Mouse (Mus musculus) kidney, postnatal 0 days (tissue): Measurements from ENCODE around the gene Lmna. TPM values are rescaled to one million over a fixed set of nuclear protein-coding genes. Genes with fewer than 3 reads are reported as not detected.

Experiments
- ATAC-seq: fragments of 200-750 bp; cut with Nextera tagmentation; replicated peaks from 2 replicates; pipeline ENCODE4 v1.8.0; 2017; ENCODE audit warnings: low read depth, moderate number of reproducible peaks, moderate TSS enrichment, moderate library complexity; ENCODE audit not compliant: low FRiP score
- DNase-seq: peaks from one replicate; pipeline ENCODE4 v3.0.0-alpha.2; 2016; ENCODE audit warnings: low spot score
- H3K27ac ChIP-seq: fragments of 300-500 bp; sonication (generic); 2 replicates; pipeline ENCODE4 v1.5.1; 2014; ENCODE audit warnings: mild to moderate bottlenecking
- H3K27me3 ChIP-seq: fragments of 300-500 bp; sonication (generic); 2 replicates; pipeline ENCODE4 v1.6.1; 2014; ENCODE audit warnings: low read length, mixed read lengths; ENCODE audit not compliant: insufficient read depth
- H3K36me3 ChIP-seq: fragments of 300-500 bp; sonication (generic); 2 replicates; pipeline ENCODE4 v1.6.1; 2014; ENCODE audit warnings: low read length, mixed read lengths; ENCODE audit not compliant: insufficient read depth
- H3K4me1 ChIP-seq: fragments of 300-500 bp; sonication (generic); replicated peaks from 2 replicates; pipeline ENCODE4 v1.6.1; 2014; ENCODE audit warnings: antibody characterized with exemption, low read length, mixed read lengths; ENCODE audit not compliant: insufficient read depth
- H3K4me2 ChIP-seq: fragments of 300-500 bp; sonication (generic); 2 replicates; pipeline ENCODE4 v1.6.1; 2014; ENCODE audit warnings: mild to moderate bottlenecking, low read length, moderate library complexity, mixed read lengths
- H3K4me3 ChIP-seq: fragments of 300-500 bp; sonication (generic); replicated peaks from 2 replicates; pipeline ENCODE4 v1.5.1; 2014; ENCODE audit warnings: low read depth, low read length
- H3K9ac ChIP-seq: fragments of 300-500 bp; sonication (generic); 2 replicates; pipeline ENCODE4 v1.6.1; 2014; ENCODE audit warnings: low read depth, low read length
- H3K9me3 ChIP-seq: fragments of 300-500 bp; sonication (generic); replicated peaks from 2 replicates; pipeline ENCODE4 v1.6.1; 2016; ENCODE audit warnings: low read length, inconsistent platforms, mixed read lengths
- CTCF ChIP-seq: IDR thresholded peaks from 2 replicates; pipeline ENCODE4 v1.5.1; 2016; ENCODE audit warnings: antibody characterized with exemption, low read depth, mild to moderate bottlenecking, moderate library complexity
- WGBS: fragments of 180-500 bp; shearing (Covaris S2); extraction: QIAGEN DNeasy Blood & Tissue Kit; methylation state at CpG from one replicate; pipeline ENCODE4 v1.1.7; 2014; 5-methylcytosine and 5-hydroxymethylcytosine counted together
- polyA plus RNA-seq: library from polyadenylated mRNA; unstranded; fragments of >200 nt; fragmentation: Nextera tagmentation; extraction: Ambion mirVana; gene quantifications from 2 replicates; pipeline ENCODE4 v1.2.1, GENCODE M21; 2015

The Lmna gene
- polyA plus RNA-seq, 1 experiment from 2014 or later: 99.3 TPM

DNA sequence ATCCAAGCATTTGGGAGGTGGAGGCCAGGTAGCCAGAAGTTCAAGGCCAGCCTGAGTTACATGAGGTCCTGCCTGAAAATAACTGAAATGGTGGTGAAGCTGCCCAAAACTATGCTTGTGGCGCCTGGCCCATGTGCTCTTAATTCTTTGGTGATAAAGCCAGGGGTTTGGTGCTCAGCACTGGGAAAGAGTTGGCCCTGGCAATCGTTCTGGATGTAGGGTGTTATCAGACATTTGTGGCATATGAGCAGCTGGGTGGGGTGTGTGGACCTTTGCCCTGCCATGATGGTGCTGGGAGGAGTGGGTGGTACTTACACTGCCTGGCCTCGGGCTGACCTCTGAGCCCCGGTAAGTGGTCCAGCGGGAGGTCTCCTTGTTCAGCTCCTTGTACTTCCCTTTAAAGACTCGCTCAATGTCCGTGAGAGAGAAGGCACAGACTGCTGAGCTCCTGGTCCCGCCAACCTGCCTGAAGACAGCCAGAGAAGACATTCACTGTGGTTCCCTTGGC, 62.0 kb downstream of the Lmna start:
- no peak overlapping the region for H3K27ac ChIP-seq
- DNase-seq (no peak), ATAC-seq (no peak)
- no peak overlapping the region for H3K4me2 ChIP-seq
- no peaks in the 10 kb centered on the region for H3K4me1 ChIP-seq
- H3K36me3 ChIP-seq: 0 out of 2 replicates have a peak, but pooled peaks cover 7% of the 10 kb centered on the region
- H3K4me3 ChIP-seq: no peak overlapping the region
- no peaks in the 10 kb centered on the region for H3K27me3 ChIP-seq
- 65% methylated on average over 8 of the region's 8 CpGs for WGBS
- TF ChIP-seq CTCF: no peak
- H3K9ac ChIP-seq: no peak overlapping the region
- no peaks in the 10 kb centered on the region for H3K9me3 ChIP-seq

GRCm38 (mm10) chr3:88446471-88447123, 63.2 kb downstream of the Lmna start:
- Histone ChIP-seq H3K4me1 (no peaks in the 10 kb centered on the region), H3K9ac (no peak overlapping the region), H3K4me2 (no peak overlapping the region), H3K4me3 (no peak overlapping the region), H3K9me3 (no peaks in the 10 kb centered on the region), H3K27ac (no peak overlapping the region), H3K27me3 (no peaks in the 10 kb centered on the region), H3K36me3 (0 out of 2 replicates have a peak, but pooled peaks cover 7% of the 10 kb centered on the region)
- ATAC-seq: no peak
- WGBS: 62% methylated on average over 8 of the region's 8 CpGs
- no peak for DNase-seq
- no peak for TF ChIP-seq CTCF

GRCm38 (mm10) chr3:88442888-88443287, 66.9 kb downstream of the Lmna start:
- TF ChIP-seq CTCF: no peak
- DNase-seq (no peak), ATAC-seq (no peak)
- Histone ChIP-seq H3K4me2 (no peak overlapping the region), H3K4me1 (peaks cover 8% of the 10 kb centered on the region), H3K27me3 (no peaks in the 10 kb centered on the region), H3K36me3 (0 out of 2 replicates have a peak, but pooled peaks cover 7% of the 10 kb centered on the region), H3K9ac (no peak overlapping the region), H3K27ac (no peak overlapping the region), H3K9me3 (no peaks in the 10 kb centered on the region), H3K4me3 (no peak overlapping the region)
- WGBS: 68% methylated on average over 7 of the region's 7 CpGs

GRCm38 (mm10) chr3:88442488-88442887, 67.3 kb downstream of the Lmna start:
- H3K4me3 ChIP-seq: no peak overlapping the region
- no peak for DNase-seq
- H3K4me2 ChIP-seq: no peak overlapping the region
- H3K27ac ChIP-seq: no peak overlapping the region
- ATAC-seq: no peak
- H3K9ac ChIP-seq: no peak overlapping the region
- H3K27me3 ChIP-seq: no peaks in the 10 kb centered on the region
- H3K9me3 ChIP-seq: no peaks in the 10 kb centered on the region
- WGBS: 79% methylated on average over 12 of the region's 12 CpGs
- H3K4me1 ChIP-seq: peaks cover 12% of the 10 kb centered on the region
- TF ChIP-seq CTCF: no peak
- 0 out of 2 replicates have a peak, but pooled peaks cover 7% of the 10 kb centered on the region for H3K36me3 ChIP-seq

GRCm38 (mm10) chr3:88440500-88441381, 69.0 kb downstream of the Lmna start:
- Histone ChIP-seq H3K36me3 (0 out of 2 replicates have a peak, but pooled peaks cover 4% of the 10 kb centered on the region), H3K27ac (0 out of 2 replicates have a peak overlapping the region, but pooled peaks have one; percentile 15), H3K27me3 (no peaks in the 10 kb centered on the region), H3K4me3 (no peak overlapping the region), H3K9me3 (no peaks in the 10 kb centered on the region), H3K4me2 (peak overlapping the region; percentile 38), H3K9ac (no peak overlapping the region), H3K4me1 (peaks cover 19% of the 10 kb centered on the region)
- DNase-seq (peak; percentile 78), ATAC-seq (no peak)
- 16% methylated on average over 27 of the region's 27 CpGs for WGBS
- TF ChIP-seq CTCF: peak; percentile 72

GRCm38 (mm10) chr3:88439582-88439981, 70.2 kb downstream of the Lmna start:
- WGBS: 52% methylated on average over 4 of the region's 4 CpGs
- peaks cover 19% of the 10 kb centered on the region for H3K4me1 ChIP-seq
- H3K27ac ChIP-seq: no peak overlapping the region
- no peak for TF ChIP-seq CTCF
- no peaks in the 10 kb centered on the region for H3K36me3 ChIP-seq
- ATAC-seq (no peak), DNase-seq (no peak)
- H3K9me3 ChIP-seq: no peaks in the 10 kb centered on the region
- H3K27me3 ChIP-seq: no peaks in the 10 kb centered on the region
- no peak overlapping the region for H3K4me2 ChIP-seq
- H3K9ac ChIP-seq: no peak overlapping the region
- H3K4me3 ChIP-seq: no peak overlapping the region
